Mouse (Mus musculus) midbrain, postnatal 0 days (tissue): ENCODE data around the gene Fbxo24. TPM values are rescaled to one million over a fixed set of nuclear protein-coding genes. Genes with fewer than 3 reads are reported as not detected.

Experiments used
- ATAC-seq: fragments of 200-750 bp; cut with Nextera tagmentation; 2 replicates; pipeline ENCODE4 v1.8.0; 2017; ENCODE audit warnings: moderate number of reproducible peaks, mild to moderate bottlenecking, moderate TSS enrichment, moderate library complexity; ENCODE audit not compliant: low FRiP score
- DNase-seq: peaks from one replicate; pipeline ENCODE4 v3.0.0-alpha.2; 2015; ENCODE audit warnings: low spot score
- H3K27ac ChIP-seq: fragments of 300-500 bp; sonication (generic); 2 replicates; pipeline ENCODE4 v1.5.1; 2014; ENCODE audit warnings: low read depth, mild to moderate bottlenecking, low read length, mixed read lengths
- H3K27me3 ChIP-seq: fragments of 300-500 bp; sonication (generic); 2 replicates; pipeline ENCODE4 v1.6.1; 2014; ENCODE audit warnings: low read length, control low read depth, mixed read lengths; ENCODE audit not compliant: insufficient read depth
- H3K36me3 ChIP-seq: fragments of 300-500 bp; sonication (generic); 2 replicates; pipeline ENCODE4 v1.6.1; 2014; ENCODE audit warnings: low read length, control low read depth, mixed read lengths; ENCODE audit not compliant: insufficient read depth
- H3K4me1 ChIP-seq: fragments of 300-500 bp; sonication (generic); 2 replicates; pipeline ENCODE4 v1.6.1; 2014; ENCODE audit warnings: mild to moderate bottlenecking, control low read depth, antibody characterized with exemption, low read length, mixed read lengths; ENCODE audit not compliant: insufficient read depth
- H3K4me2 ChIP-seq: fragments of 300-500 bp; sonication (generic); 2 replicates; pipeline ENCODE4 v1.6.1; 2014; ENCODE audit warnings: low read depth, mild to moderate bottlenecking, low read length, mixed read lengths; ENCODE audit not compliant: poor library complexity, severe bottlenecking
- H3K4me3 ChIP-seq: fragments of 300-500 bp; sonication (generic); 2 replicates; pipeline ENCODE4 v1.5.1; 2014; ENCODE audit warnings: low read depth, mild to moderate bottlenecking, low read length, moderate library complexity
- H3K9ac ChIP-seq: fragments of 300-500 bp; sonication (generic); replicated peaks from 2 replicates; pipeline ENCODE4 v1.6.1; 2014; ENCODE audit warnings: mild to moderate bottlenecking, low read length, moderate library complexity, mixed read lengths; ENCODE audit not compliant: poor library complexity, severe bottlenecking
- H3K9me3 ChIP-seq: fragments of 300-500 bp; sonication (generic); 2 replicates; pipeline ENCODE4 v1.6.1; 2016; ENCODE audit warnings: low read length, control low read depth
- CTCF ChIP-seq: IDR thresholded peaks from 2 replicates; pipeline ENCODE4 v1.5.1; 2016; ENCODE audit warnings: antibody characterized with exemption, mild to moderate bottlenecking
- WGBS: fragments of 180-500 bp; shearing (Covaris S2); extraction: QIAGEN DNeasy Blood & Tissue Kit; methylation state at CpG from one replicate; pipeline ENCODE4 v1.1.7; 2014; 5-methylcytosine and 5-hydroxymethylcytosine counted together
- polyA plus RNA-seq: library from polyadenylated mRNA; unstranded; fragments of >200 nt; fragmentation: Nextera tagmentation; extraction: Ambion mirVana; gene quantifications from 2 replicates; pipeline ENCODE4 v1.2.1, GENCODE M21; 2015
- total RNA-seq: library from RNA; depleted of rRNA; stranded (reverse); fragments of >200 nt; gene quantifications from 2 replicates; pipeline ENCODE4 v1.2.3, GENCODE M21; 2014

Fbxo24 gene
- total and polyA plus RNA-seq, 2 experiments from 2014 or later = 0.09 TPM; not detected in 1

DNA sequence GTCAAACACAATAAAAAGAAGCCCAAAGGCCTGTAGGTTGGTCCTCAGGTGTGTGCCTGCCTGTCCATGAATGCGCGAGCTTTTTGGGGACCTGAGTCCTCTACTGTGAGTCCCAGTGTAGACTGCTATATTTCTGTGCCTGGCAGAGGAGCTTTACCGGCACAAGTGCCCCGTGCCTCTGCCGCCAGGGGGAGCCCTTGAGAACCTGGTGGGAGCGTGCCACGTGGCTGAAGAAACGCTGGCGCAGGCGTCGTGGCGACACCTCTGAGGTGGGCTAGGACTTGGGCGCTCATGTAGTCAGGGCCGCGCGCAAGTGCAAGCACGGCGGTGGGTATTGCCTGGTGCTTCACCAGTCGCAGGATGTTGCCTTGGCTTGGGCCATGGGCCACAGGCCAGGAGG is 12.3 kb upstream of the Fbxo24 start, which contains the start of gene Sap25:
Gene Sap25 (plus strand): TSS at position 281 of the 400 bp plus-strand sequence.
- WGBS = 89% methylated on average over 19 of the region's 19 CpGs
- no peaks in the 10 kb centered on the region for H3K4me1 ChIP-seq
- no peak for ATAC-seq
- no peak within 1 kb of the TSS for H3K27ac ChIP-seq
- H3K4me3 ChIP-seq = no peak within 1 kb of the TSS
- H3K36me3 ChIP-seq = peaks cover 48% of the 10 kb centered on the region
- DNase-seq = no peak
- H3K27me3 ChIP-seq = peaks cover 20% of the 10 kb centered on the region; the same call in 1 of the 2 replicates
- H3K4me2 ChIP-seq = no peak within 1 kb of the TSS
- TF ChIP-seq CTCF = peak; percentile 32; the same call in 1 of the 2 replicates
- no peak within 1 kb of the TSS for H3K9ac ChIP-seq
- no peaks in the 10 kb centered on the region for H3K9me3 ChIP-seq

DNA sequence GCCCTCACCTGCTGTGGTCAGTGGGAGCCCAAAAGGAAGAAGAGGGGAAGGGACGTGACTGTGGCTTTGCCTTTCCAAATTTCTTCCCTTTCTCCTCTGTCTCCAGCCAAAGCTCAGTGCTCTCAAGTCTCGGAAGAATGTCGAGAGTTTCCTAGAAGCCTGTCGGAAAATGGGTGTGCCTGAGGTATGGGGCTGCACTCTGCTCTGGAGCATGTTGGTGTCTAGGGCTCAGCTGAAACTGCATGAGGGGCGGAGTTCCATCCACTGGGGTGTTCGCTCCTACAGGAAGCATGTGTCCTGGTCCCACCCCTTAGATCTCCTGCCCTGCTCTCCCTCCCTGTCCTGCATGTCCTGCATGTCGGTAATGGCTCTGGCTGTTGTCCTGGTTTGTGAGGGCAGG is 10.7 kb upstream of the Fbxo24 start:
- ATAC-seq = no peak
- H3K4me1 ChIP-seq = no peaks in the 10 kb centered on the region
- H3K4me3 ChIP-seq = no peak overlapping the region
- DNase-seq = no peak
- no peak for TF ChIP-seq CTCF
- no peaks in the 10 kb centered on the region for H3K9me3 ChIP-seq
- whole genome bisulfite sequencing = 86% methylated on average over 7 of the region's 7 CpGs
- no peak overlapping the region for H3K27ac ChIP-seq
- H3K4me2 ChIP-seq = no peak overlapping the region
- no peak overlapping the region for H3K9ac ChIP-seq
- H3K36me3 ChIP-seq = peaks cover 59% of the 10 kb centered on the region
- peaks cover 8% of the 10 kb centered on the region; the same call in 1 of the 2 replicates for H3K27me3 ChIP-seq

DNA sequence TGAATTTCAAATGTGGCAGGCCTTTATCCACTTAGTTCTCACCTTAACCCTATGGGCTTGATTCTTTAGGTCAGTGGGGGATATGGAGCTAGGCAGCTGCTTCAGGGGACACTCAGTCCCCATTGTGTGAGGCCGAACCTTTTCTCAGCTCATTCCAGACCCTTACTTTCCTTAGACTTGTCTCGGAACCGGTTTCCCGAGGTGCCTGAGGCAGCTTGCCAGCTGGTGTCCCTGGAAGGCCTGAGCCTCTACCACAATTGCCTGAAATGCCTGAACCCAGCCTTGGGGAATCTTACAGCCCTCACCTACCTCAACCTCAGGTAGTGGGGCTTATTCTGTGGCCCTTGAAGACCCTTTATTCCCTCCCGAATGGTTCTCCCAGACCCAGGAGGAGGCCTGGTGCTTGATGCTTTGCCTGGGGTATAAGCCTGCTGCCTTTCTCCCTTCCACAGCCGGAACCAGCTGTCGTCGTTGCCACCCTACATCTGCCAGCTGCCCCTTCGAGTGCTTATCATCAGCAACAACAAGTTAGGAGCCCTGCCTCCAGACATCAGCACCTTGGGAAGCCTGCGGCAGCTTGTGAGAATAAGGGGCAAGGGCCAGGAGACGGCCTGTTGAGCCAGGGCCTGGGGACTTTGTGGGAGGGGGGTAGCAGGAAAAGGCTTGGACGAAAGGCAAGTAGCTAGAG is 4.7 kb upstream of the Fbxo24 start:
- Histone ChIP-seq H3K9ac (no peak overlapping the region), H3K4me1 (peaks cover 10% of the 10 kb centered on the region), H3K4me3 (no peak overlapping the region), H3K9me3 (no peaks in the 10 kb centered on the region), H3K27me3 (no peaks in the 10 kb centered on the region), H3K4me2 (no peak overlapping the region), H3K36me3 (peaks cover 44% of the 10 kb centered on the region), H3K27ac (no peak overlapping the region)
- WGBS = 81% methylated on average over 12 of the region's 12 CpGs
- TF ChIP-seq CTCF = no peak
- DNase-seq = no peak
- no peak for ATAC-seq

DNA sequence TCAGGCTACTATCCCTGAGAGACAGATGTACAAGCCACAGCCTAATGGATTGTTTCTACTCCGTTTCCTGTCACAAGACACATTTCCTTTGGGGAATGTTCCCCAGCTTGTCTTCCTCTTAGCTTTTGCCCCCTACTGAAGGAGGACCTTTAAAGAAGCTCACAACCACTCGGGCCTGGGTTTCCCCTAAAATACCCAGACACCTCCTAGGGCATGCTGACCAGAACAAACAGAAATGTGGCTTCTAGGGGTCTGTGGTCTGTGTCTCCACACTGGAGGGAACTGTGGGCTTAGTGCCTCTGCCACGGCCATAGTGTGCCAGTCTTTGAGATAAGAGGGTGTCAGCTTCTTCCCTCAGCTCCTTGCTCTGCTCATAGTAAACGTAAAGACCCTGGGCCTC is 2.8 kb upstream of the Fbxo24 start:
- Histone ChIP-seq H3K27ac (no peak overlapping the region), H3K4me3 (no peak overlapping the region)
- DNase-seq = no peak

DNA sequence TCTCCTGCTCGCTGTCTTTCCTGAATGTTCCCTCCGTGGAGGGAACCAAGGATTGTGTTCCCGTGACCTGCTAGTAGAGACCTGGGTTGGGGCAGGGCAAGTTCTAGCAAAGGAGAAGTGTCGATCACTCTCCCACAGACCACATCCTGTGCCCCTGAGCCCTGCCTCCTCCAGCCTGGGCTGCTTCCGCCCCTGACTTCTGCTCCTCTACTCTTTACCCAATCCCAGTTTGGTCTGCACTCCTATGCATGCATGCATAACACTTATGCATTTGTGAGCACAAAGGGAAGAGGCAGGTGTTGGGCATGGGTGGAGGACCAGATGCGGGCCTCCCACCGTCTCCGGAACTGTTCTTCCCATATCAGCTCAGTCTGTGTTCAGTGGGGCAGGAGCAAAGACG is 2.4 kb upstream of the Fbxo24 start:
- H3K27me3 ChIP-seq = no peaks in the 10 kb centered on the region
- no peak overlapping the region for H3K27ac ChIP-seq
- TF ChIP-seq CTCF = no peak
- no peaks in the 10 kb centered on the region for H3K9me3 ChIP-seq
- H3K4me1 ChIP-seq = peaks cover 10% of the 10 kb centered on the region
- H3K4me2 ChIP-seq = peak overlapping the region; percentile 2; the same call in 1 of the 2 replicates
- WGBS = 72% methylated on average over 9 of the region's 9 CpGs
- peaks cover 22% of the 10 kb centered on the region for H3K36me3 ChIP-seq
- DNase-seq (no peak), ATAC-seq (no peak)
- H3K4me3 ChIP-seq = no peak overlapping the region
- H3K9ac ChIP-seq = 0 out of 2 replicates have a peak overlapping the region, but pooled peaks have one; percentile 13

More for the DNA sequence above, 2.8 kb upstream of the Fbxo24 start:
- H3K27me3 ChIP-seq = no peaks in the 10 kb centered on the region
- H3K9me3 ChIP-seq = no peaks in the 10 kb centered on the region
- H3K36me3 ChIP-seq = peaks cover 25% of the 10 kb centered on the region
- no peak for TF ChIP-seq CTCF
- no peak for ATAC-seq
- 80% methylated on average over 4 of the region's 4 CpGs for WGBS
- no peak overlapping the region for H3K4me2 ChIP-seq
- 0 out of 2 replicates have a peak overlapping the region, but pooled peaks have one; percentile 13 for H3K9ac ChIP-seq
- H3K4me1 ChIP-seq = peaks cover 10% of the 10 kb centered on the region

DNA sequence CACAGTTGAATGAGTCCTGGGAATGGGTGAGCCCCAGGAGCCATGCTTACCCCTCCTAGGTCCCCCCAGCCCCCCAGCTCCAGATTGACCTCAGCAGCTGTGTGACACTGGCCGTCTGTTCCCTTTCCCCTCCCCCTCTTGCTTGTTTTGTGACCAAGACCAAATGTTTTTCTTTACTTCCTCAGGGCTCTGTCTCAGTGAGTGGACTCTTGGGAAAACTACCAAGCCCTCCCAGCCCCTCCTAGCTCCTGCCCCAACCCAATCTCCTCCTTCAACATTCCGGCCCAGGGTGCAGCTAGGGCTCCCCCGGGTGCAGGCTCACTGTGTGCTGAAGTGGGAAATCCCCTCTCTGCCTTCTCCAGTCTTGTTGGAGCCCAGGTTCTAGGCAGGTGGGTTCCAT is 1.8 kb upstream of the Fbxo24 start:
- Histone ChIP-seq H3K9me3 (no peaks in the 10 kb centered on the region), H3K27ac (no peak overlapping the region), H3K4me3 (no peak overlapping the region), H3K9ac (0 out of 2 replicates have a peak overlapping the region, but pooled peaks have one; percentile 14), H3K4me1 (peaks cover 10% of the 10 kb centered on the region), H3K27me3 (no peaks in the 10 kb centered on the region), H3K4me2 (peak overlapping the region; percentile 2; the same call in 1 of the 2 replicates), H3K36me3 (peaks cover 16% of the 10 kb centered on the region)
- TF ChIP-seq CTCF = no peak
- DNase-seq = no peak
- ATAC-seq = no peak
- 39% methylated on average over 3 of the region's 3 CpGs for WGBS
